Mouse (Mus musculus): ENCODE data around the gene Lman2l. TPM values are rescaled to one million over a fixed set of nuclear protein-coding genes. Genes with fewer than 3 reads are reported as not detected.

Gene Lman2l
- polyA plus RNA-seq, 1 experiment from 2014 or later, result 65.1 TPM

- H3K4me1 ChIP-seq (replicated peaks), result peaks cover 6% of the 10 kb centered on the region; the same call in 1 of the 2 replicates
- 29% methylated on average over 7 of the region's 7 CpGs for WGBS
- H3K9me3 ChIP-seq, result no peaks in the 10 kb centered on the region
- 0 out of 2 replicates have a peak overlapping the region, but pooled peaks have one; percentile 19 for H3K27ac ChIP-seq
- H3K36me3 ChIP-seq, result no peaks in the 10 kb centered on the region
- H3K4me3 ChIP-seq (replicated peaks), result no peak overlapping the region
- no peaks in the 10 kb centered on the region for H3K27me3 ChIP-seq
- no peak overlapping the region; the same call in 1 of the 2 replicates for H3K9ac ChIP-seq (replicated peaks)
- no peak overlapping the region for H3K4me2 ChIP-seq
- no peak for ATAC-seq (ENCODE audit: insufficient number of reproducible peaks, insufficient read depth, low FRiP score, low TSS enrichment, low read depth)
These were observed 12.4 kb upstream of the Lman2l start for GRCm38 (mm10) chr1:36457388-36458014.

- no peak for ATAC-seq (ENCODE audit: insufficient number of reproducible peaks, insufficient read depth, low FRiP score, low TSS enrichment, low read depth)
- H3K4me3 ChIP-seq (replicated peaks), result no peak overlapping the region
- H3K4me1 ChIP-seq (replicated peaks), result peaks cover 6% of the 10 kb centered on the region; the same call in 1 of the 2 replicates
- 80% methylated on average over 6 of the region's 6 CpGs for WGBS
- H3K36me3 ChIP-seq, result no peaks in the 10 kb centered on the region
- H3K4me2 ChIP-seq, result no peak overlapping the region
- H3K9ac ChIP-seq (replicated peaks), result no peak overlapping the region
- H3K27ac ChIP-seq, result no peak overlapping the region
- no peaks in the 10 kb centered on the region for H3K27me3 ChIP-seq
- H3K9me3 ChIP-seq, result no peaks in the 10 kb centered on the region
These were observed 9.2 kb upstream of the Lman2l start for GRCm38 (mm10) chr1:36454055-36454815.

GRCm38 (mm10) chr1:36446841-36447240 lies 1.8 kb upstream of the Lman2l start:
- no peak for ATAC-seq (ENCODE audit: insufficient number of reproducible peaks, insufficient read depth, low FRiP score, low TSS enrichment, low read depth)
- Histone ChIP-seq H3K4me1 (replicated peaks) (peaks cover 10% of the 10 kb centered on the region; the same call in 1 of the 2 replicates), H3K27me3 (no peaks in the 10 kb centered on the region), H3K9ac (replicated peaks) (no peak overlapping the region), H3K27ac (no peak overlapping the region), H3K4me2 (no peak overlapping the region), H3K4me3 (replicated peaks) (no peak overlapping the region), H3K36me3 (peaks cover 14% of the 10 kb centered on the region), H3K9me3 (no peaks in the 10 kb centered on the region)
- 87% methylated on average over 5 of the region's 5 CpGs for WGBS

GRCm38 (mm10) chr1:36446106-36446824 lies 1.2 kb upstream of the Lman2l start:
- H3K4me1 ChIP-seq (replicated peaks), result peaks cover 10% of the 10 kb centered on the region; the same call in 1 of the 2 replicates
- H3K9ac ChIP-seq (replicated peaks), result no peak overlapping the region
- no peak for ATAC-seq (ENCODE audit: insufficient number of reproducible peaks, insufficient read depth, low FRiP score, low TSS enrichment, low read depth)
- peaks cover 20% of the 10 kb centered on the region for H3K36me3 ChIP-seq
- H3K4me3 ChIP-seq (replicated peaks), result no peak overlapping the region
- H3K27ac ChIP-seq, result no peak overlapping the region; the same call in 1 of the 2 replicates
- H3K4me2 ChIP-seq, result no peak overlapping the region
- WGBS, result 81% methylated on average over 5 of the region's 5 CpGs
- no peaks in the 10 kb centered on the region for H3K9me3 ChIP-seq
- no peaks in the 10 kb centered on the region for H3K27me3 ChIP-seq

GRCm38 (mm10) chr1:36445508-36445907 lies 437 bp upstream of the Lman2l start:
- H3K9ac ChIP-seq (replicated peaks), result no peak overlapping the region
- no peaks in the 10 kb centered on the region for H3K9me3 ChIP-seq
- no peaks in the 10 kb centered on the region for H3K27me3 ChIP-seq
- H3K4me1 ChIP-seq (replicated peaks), result peaks cover 10% of the 10 kb centered on the region; the same call in 1 of the 2 replicates
- peaks cover 26% of the 10 kb centered on the region for H3K36me3 ChIP-seq
- peak overlapping the region; percentile 77; the same call in 1 of the 2 replicates for H3K4me3 ChIP-seq (replicated peaks)
- H3K27ac ChIP-seq, result peak overlapping the region; percentile 43
- ATAC-seq (ENCODE audit: insufficient number of reproducible peaks, insufficient read depth, low FRiP score, low TSS enrichment, low read depth), result peak; percentile 32; the same call in 1 of the 2 replicates
- H3K4me2 ChIP-seq, result 0 out of 2 replicates have a peak overlapping the region, but pooled peaks have one; percentile 20
- 41% methylated on average over 8 of the region's 8 CpGs for WGBS

- ATAC-seq (ENCODE audit: insufficient number of reproducible peaks, insufficient read depth, low FRiP score, low TSS enrichment, low read depth), result no peak
- peaks cover 10% of the 10 kb centered on the region; the same call in 1 of the 2 replicates for H3K4me1 ChIP-seq (replicated peaks)
- H3K9me3 ChIP-seq, result no peaks in the 10 kb centered on the region
- peaks cover 67% of the 10 kb centered on the region for H3K36me3 ChIP-seq
- H3K27me3 ChIP-seq, result no peaks in the 10 kb centered on the region
- 93% methylated on average over 4 of the region's 4 CpGs for WGBS
- no peak overlapping the region for H3K27ac ChIP-seq
- no peak overlapping the region for H3K4me2 ChIP-seq
- no peak overlapping the region for H3K4me3 ChIP-seq (replicated peaks)
- no peak overlapping the region for H3K9ac ChIP-seq (replicated peaks)
These were observed 4.0 kb downstream of the Lman2l start for GRCm38 (mm10) chr1:36441101-36441500.

- H3K9ac ChIP-seq (replicated peaks), result no peak overlapping the region
- 94% methylated on average over 3 of the region's 3 CpGs for whole genome bisulfite sequencing
- H3K4me3 ChIP-seq (replicated peaks), result no peak overlapping the region
- ATAC-seq (ENCODE audit: insufficient number of reproducible peaks, insufficient read depth, low FRiP score, low TSS enrichment, low read depth), result no peak
- no peak overlapping the region for H3K27ac ChIP-seq
- H3K36me3 ChIP-seq, result peaks cover 93% of the 10 kb centered on the region
- no peaks in the 10 kb centered on the region for H3K4me1 ChIP-seq (replicated peaks)
- H3K9me3 ChIP-seq, result no peaks in the 10 kb centered on the region
- H3K4me2 ChIP-seq, result no peak overlapping the region
- no peaks in the 10 kb centered on the region for H3K27me3 ChIP-seq
These were observed 7.8 kb downstream of the Lman2l start for GRCm38 (mm10) chr1:36437223-36437622.

- no peak for ATAC-seq (ENCODE audit: insufficient number of reproducible peaks, insufficient read depth, low FRiP score, low TSS enrichment, low read depth)
- no peak overlapping the region for H3K4me2 ChIP-seq
- H3K4me1 ChIP-seq (replicated peaks), result no peaks in the 10 kb centered on the region
- 96% methylated on average over 6 of the region's 6 CpGs for WGBS
- H3K9ac ChIP-seq (replicated peaks), result no peak overlapping the region
- H3K9me3 ChIP-seq, result no peaks in the 10 kb centered on the region
- H3K27ac ChIP-seq, result no peak overlapping the region
- peaks cover 93% of the 10 kb centered on the region for H3K36me3 ChIP-seq
- H3K4me3 ChIP-seq (replicated peaks), result no peak overlapping the region
- no peaks in the 10 kb centered on the region for H3K27me3 ChIP-seq
These were observed 8.6 kb downstream of the Lman2l start for GRCm38 (mm10) chr1:36436515-36436914.

GRCm38 (mm10) chr1:36435071-36435470 lies 10.0 kb downstream of the Lman2l start:
- H3K4me1 ChIP-seq (replicated peaks), result no peaks in the 10 kb centered on the region
- no peaks in the 10 kb centered on the region for H3K27me3 ChIP-seq
- 81% methylated on average over 4 of the region's 4 CpGs for WGBS
- peaks cover 97% of the 10 kb centered on the region for H3K36me3 ChIP-seq
- no peaks in the 10 kb centered on the region for H3K9me3 ChIP-seq
- no peak overlapping the region for H3K4me2 ChIP-seq
- H3K4me3 ChIP-seq (replicated peaks), result no peak overlapping the region
- ATAC-seq (ENCODE audit: insufficient number of reproducible peaks, insufficient read depth, low FRiP score, low TSS enrichment, low read depth), result no peak
- H3K9ac ChIP-seq (replicated peaks), result no peak overlapping the region
- no peak overlapping the region for H3K27ac ChIP-seq

- no peak overlapping the region for H3K27ac ChIP-seq
- no peak overlapping the region for H3K4me2 ChIP-seq
- H3K4me3 ChIP-seq (replicated peaks), result no peak overlapping the region
- no peaks in the 10 kb centered on the region for H3K9me3 ChIP-seq
- H3K9ac ChIP-seq (replicated peaks), result no peak overlapping the region
- no peaks in the 10 kb centered on the region for H3K4me1 ChIP-seq (replicated peaks)
- WGBS, result 92% methylated on average over 3 of the region's 3 CpGs
- H3K36me3 ChIP-seq, result peaks cover 97% of the 10 kb centered on the region
- no peaks in the 10 kb centered on the region for H3K27me3 ChIP-seq
- no peak for ATAC-seq (ENCODE audit: insufficient number of reproducible peaks, insufficient read depth, low FRiP score, low TSS enrichment, low read depth)
These were observed 11.5 kb downstream of the Lman2l start for GRCm38 (mm10) chr1:36433616-36434015.

GRCm38 (mm10) chr1:36432999-36433398 lies 12.1 kb downstream of the Lman2l start:
- 85% methylated on average over 4 of the region's 4 CpGs for WGBS
- H3K36me3 ChIP-seq, result peaks cover 97% of the 10 kb centered on the region
- no peak overlapping the region for H3K9ac ChIP-seq (replicated peaks)
- ATAC-seq (ENCODE audit: insufficient number of reproducible peaks, insufficient read depth, low FRiP score, low TSS enrichment, low read depth), result no peak
- no peak overlapping the region for H3K27ac ChIP-seq
- no peak overlapping the region for H3K4me2 ChIP-seq
- no peaks in the 10 kb centered on the region for H3K4me1 ChIP-seq (replicated peaks)
- H3K9me3 ChIP-seq, result no peaks in the 10 kb centered on the region
- H3K27me3 ChIP-seq, result no peaks in the 10 kb centered on the region
- no peak overlapping the region for H3K4me3 ChIP-seq (replicated peaks)
